Mouse (Mus musculus): ENCODE measurements around the gene Scpep1. TPM values are rescaled to one million over a fixed set of nuclear protein-coding genes. Genes with fewer than 3 reads are reported as not detected.

Scpep1 gene
- polyA plus RNA-seq, 1 experiment from 2014 or later, result 81.0 TPM

DNA sequence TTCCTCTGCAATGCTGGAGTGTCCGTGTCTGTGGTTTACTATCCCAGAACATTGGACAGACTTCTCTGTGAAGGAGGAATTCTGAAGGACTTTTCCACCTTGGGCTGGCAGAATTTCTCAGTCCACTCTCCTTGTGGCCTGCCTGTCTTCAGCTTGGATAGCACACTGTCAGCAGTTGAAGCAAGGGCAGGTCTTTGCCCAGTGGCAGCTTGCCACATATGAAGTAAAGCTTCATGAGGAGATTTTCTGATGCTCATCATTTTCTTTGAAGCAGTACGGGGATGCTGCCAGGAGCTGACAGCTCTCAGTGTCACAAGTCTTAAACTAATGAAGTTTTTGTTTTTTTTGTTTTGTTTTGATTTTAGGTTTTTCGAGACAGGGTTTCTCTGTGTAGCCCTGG, 3.6 kb upstream of the Scpep1 start:
- H3K27ac ChIP-seq (replicated peaks), result no peak overlapping the region
- 81% methylated on average over 3 of the region's 3 CpGs for WGBS
- no peaks in the 10 kb centered on the region for H3K9me3 ChIP-seq (replicated peaks)
- no peaks in the 10 kb centered on the region for H3K27me3 ChIP-seq (ENCODE audit: low read depth, poor library complexity, severe bottlenecking)
- no peak for DNase-seq (ENCODE audit: low spot score)
- H3K4me3 ChIP-seq, result no peak overlapping the region
- no peaks in the 10 kb centered on the region for H3K36me3 ChIP-seq
- peaks cover 15% of the 10 kb centered on the region for H3K4me1 ChIP-seq

DNA sequence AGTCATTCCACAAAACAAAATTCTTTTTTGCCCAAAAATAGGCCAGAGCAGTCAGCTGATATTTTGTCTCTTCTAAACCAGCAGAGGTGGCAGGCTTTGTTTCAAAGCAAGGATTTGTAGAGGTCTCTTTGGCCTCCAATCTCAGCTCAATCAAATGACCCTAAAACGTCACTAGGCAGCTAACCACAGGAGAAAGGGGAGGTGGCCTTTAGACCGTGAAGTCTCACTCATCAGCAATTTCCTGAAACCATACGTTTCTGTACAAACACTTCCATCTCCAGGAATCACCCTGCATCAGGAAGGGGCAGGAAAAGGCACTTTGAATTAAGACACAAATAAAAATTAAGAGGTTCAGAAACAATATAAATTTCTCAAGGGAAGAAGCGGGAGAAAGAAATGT, 462 bp downstream of the Scpep1 start:
- Histone ChIP-seq H3K36me3 (peaks cover 30% of the 10 kb centered on the region), H3K27ac (replicated peaks) (peak overlapping the region; percentile 85), H3K4me1 (peaks cover 23% of the 10 kb centered on the region), H3K9me3 (replicated peaks) (no peaks in the 10 kb centered on the region), H3K27me3 (ENCODE audit: low read depth, poor library complexity, severe bottlenecking) (no peaks in the 10 kb centered on the region), H3K4me3 (peak overlapping the region; percentile 58)
- 1% methylated on average over 4 of the region's 4 CpGs for WGBS
- DNase-seq (ENCODE audit: low spot score), result peak; percentile 36

DNA sequence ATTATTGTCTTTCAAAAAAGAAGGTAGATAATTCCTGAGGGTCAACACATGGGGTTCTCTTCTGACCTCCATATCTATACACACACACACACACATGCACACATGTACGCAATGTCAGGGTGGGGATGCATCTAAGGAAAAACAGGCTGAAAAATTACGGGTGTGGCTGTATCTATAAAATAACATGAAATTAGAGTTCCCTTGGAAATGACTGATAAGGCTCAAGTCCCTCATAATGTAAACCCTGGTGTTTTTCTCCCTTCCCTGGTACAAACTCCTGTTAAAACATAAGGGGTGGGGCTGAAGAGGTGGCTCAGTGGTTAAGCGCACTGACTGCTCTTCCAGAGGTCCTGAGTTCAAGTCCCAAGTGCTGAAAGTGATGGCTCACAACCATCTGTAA, 1.7 kb downstream of the Scpep1 start:
- H3K4me3 ChIP-seq, result peak overlapping the region; percentile 58; the same call in 1 of the 2 replicates
- no peak for DNase-seq (ENCODE audit: low spot score)
- no peak overlapping the region for H3K27ac ChIP-seq (replicated peaks)
- WGBS, result 96% methylated on average over 3 of the region's 3 CpGs
- no peaks in the 10 kb centered on the region for H3K9me3 ChIP-seq (replicated peaks)
- peaks cover 43% of the 10 kb centered on the region for H3K36me3 ChIP-seq
- H3K27me3 ChIP-seq (ENCODE audit: low read depth, poor library complexity, severe bottlenecking), result no peaks in the 10 kb centered on the region
- H3K4me1 ChIP-seq, result peaks cover 23% of the 10 kb centered on the region

- peaks cover 50% of the 10 kb centered on the region for H3K36me3 ChIP-seq
- no peak overlapping the region for H3K27ac ChIP-seq (replicated peaks)
- H3K4me1 ChIP-seq, result peaks cover 23% of the 10 kb centered on the region
- no peaks in the 10 kb centered on the region for H3K27me3 ChIP-seq (ENCODE audit: low read depth, poor library complexity, severe bottlenecking)
- 94% methylated on average over 5 of the region's 5 CpGs for WGBS
- no peaks in the 10 kb centered on the region for H3K9me3 ChIP-seq (replicated peaks)
- no peak for DNase-seq (ENCODE audit: low spot score)
- no peak overlapping the region for H3K4me3 ChIP-seq
Observed at GRCm38 (mm10) chr11:88952117-88952516, 3.1 kb downstream of the Scpep1 start.

- Histone ChIP-seq H3K36me3 (peaks cover 55% of the 10 kb centered on the region), H3K27me3 (ENCODE audit: low read depth, poor library complexity, severe bottlenecking) (no peaks in the 10 kb centered on the region)
- WGBS, result 94% methylated on average over 2 of the region's 2 CpGs
Observed at GRCm38 (mm10) chr11:88951576-88951975, 3.7 kb downstream of the Scpep1 start.

DNA sequence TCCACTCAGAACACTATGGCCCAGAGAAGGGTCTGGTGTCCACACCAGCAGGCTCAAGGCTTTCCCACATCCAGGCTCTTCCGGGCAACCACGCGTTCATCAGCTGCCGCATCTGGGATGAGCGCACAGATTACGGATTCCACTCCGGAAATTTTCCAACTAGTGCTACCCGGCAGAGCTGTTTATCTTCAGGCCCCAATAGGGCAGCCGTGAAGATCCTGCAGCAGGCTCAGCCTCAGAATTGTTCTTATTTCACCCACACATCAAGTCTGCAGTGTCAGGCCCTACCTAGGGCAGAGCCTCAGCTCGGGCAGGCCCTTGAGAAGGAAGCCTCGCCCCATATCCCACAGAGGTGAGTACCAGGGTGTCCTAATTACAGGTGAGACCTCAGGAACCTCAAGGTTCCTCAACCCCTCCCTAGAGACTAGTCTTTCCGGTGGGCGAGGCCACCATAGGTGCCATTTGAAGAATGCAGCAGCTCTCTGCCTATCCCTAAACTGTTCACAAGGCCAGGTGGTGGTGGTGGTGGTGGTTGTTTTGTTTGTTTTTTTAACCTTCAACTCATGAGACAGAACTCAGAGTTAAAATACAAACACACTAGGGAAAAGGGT, 4.5 kb downstream of the Scpep1 start:
- Histone ChIP-seq H3K4me1 (peaks cover 23% of the 10 kb centered on the region), H3K4me3 (no peak overlapping the region), H3K27ac (replicated peaks) (no peak overlapping the region), H3K36me3 (peaks cover 62% of the 10 kb centered on the region), H3K9me3 (replicated peaks) (no peaks in the 10 kb centered on the region), H3K27me3 (ENCODE audit: low read depth, poor library complexity, severe bottlenecking) (no peaks in the 10 kb centered on the region)
- WGBS, result 93% methylated on average over 13 of the region's 13 CpGs
- no peak for DNase-seq (ENCODE audit: low spot score)

More at GRCm38 (mm10) chr11:88951576-88951975, 3.7 kb downstream of the Scpep1 start:
- no peak overlapping the region for H3K27ac ChIP-seq (replicated peaks)
- peaks cover 23% of the 10 kb centered on the region for H3K4me1 ChIP-seq
- no peak for DNase-seq (ENCODE audit: low spot score)
- no peak overlapping the region for H3K4me3 ChIP-seq
- no peaks in the 10 kb centered on the region for H3K9me3 ChIP-seq (replicated peaks)

GRCm38 (mm10) chr11:88949802-88950639, 5.2 kb downstream of the Scpep1 start:
- DNase-seq (ENCODE audit: low spot score), result no peak
- Histone ChIP-seq H3K27ac (replicated peaks) (no peak overlapping the region), H3K9me3 (replicated peaks) (no peaks in the 10 kb centered on the region), H3K4me1 (peaks cover 18% of the 10 kb centered on the region), H3K36me3 (peaks cover 69% of the 10 kb centered on the region), H3K4me3 (no peak overlapping the region), H3K27me3 (ENCODE audit: low read depth, poor library complexity, severe bottlenecking) (no peaks in the 10 kb centered on the region)
- WGBS, result 90% methylated on average over 8 of the region's 8 CpGs

DNA sequence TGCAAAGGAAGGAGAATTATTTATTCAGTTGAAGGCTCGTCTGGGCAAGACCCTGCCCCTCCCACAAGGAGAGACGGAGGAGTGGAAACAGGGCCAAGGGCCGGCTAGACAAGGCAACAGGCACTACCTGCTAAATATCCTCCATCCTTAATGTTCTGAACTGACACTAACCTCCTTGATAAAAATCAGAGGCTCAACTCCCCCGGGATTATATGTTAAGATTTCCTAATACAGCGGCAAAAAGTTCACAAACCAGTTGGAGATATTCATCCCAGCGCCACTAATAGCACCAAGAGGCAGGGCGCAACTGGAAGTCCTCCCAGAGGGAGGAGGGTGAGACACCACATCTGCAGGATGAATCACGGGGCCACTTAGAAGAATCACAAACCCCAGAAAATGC, 6.4 kb downstream of the Scpep1 start:
- H3K36me3 ChIP-seq, result peaks cover 80% of the 10 kb centered on the region

GRCm38 (mm10) chr11:88945971-88946585, 9.2 kb downstream of the Scpep1 start:
- 0 out of 2 replicates have a peak overlapping the region, but pooled peaks have one; percentile 15 for H3K27ac ChIP-seq (replicated peaks)
- WGBS, result 74% methylated on average over 8 of the region's 8 CpGs

More for the DNA sequence above, 6.4 kb downstream of the Scpep1 start:
- Histone ChIP-seq H3K4me3 (no peak overlapping the region), H3K9me3 (replicated peaks) (no peaks in the 10 kb centered on the region), H3K4me1 (peaks cover 8% of the 10 kb centered on the region), H3K27ac (replicated peaks) (no peak overlapping the region), H3K27me3 (ENCODE audit: low read depth, poor library complexity, severe bottlenecking) (no peaks in the 10 kb centered on the region)
- no peak for DNase-seq (ENCODE audit: low spot score)
- 82% methylated on average over 8 of the region's 8 CpGs for WGBS

DNA sequence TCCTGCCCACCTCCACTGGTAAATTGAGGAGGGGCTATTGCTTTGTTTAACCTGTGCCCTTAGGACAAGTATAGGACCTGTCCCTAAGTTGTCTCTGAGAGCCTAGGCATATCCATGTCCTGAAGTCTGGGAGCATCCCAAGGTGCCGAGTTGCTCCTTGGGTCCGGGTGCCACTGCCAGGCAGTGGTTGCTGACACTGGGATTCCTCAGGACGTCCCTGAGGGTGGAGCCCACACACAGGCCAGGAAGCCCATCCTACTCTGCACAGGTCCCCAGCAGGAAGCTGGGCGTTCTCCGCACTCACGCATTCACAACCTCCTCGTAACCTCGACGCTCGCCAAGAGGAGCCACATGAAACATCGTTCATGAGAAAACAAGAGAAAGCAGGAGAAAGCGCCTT, 13.8 kb downstream of the Scpep1 start:
- 86% methylated on average over 12 of the region's 12 CpGs for WGBS
- H3K36me3 ChIP-seq, result peaks cover 91% of the 10 kb centered on the region
- H3K9me3 ChIP-seq (replicated peaks), result no peaks in the 10 kb centered on the region
- H3K27me3 ChIP-seq (ENCODE audit: low read depth, poor library complexity, severe bottlenecking), result no peaks in the 10 kb centered on the region
- H3K4me1 ChIP-seq, result no peaks in the 10 kb centered on the region
- DNase-seq (ENCODE audit: low spot score), result no peak
- H3K27ac ChIP-seq (replicated peaks), result no peak overlapping the region
- H3K4me3 ChIP-seq, result no peak overlapping the region

More at GRCm38 (mm10) chr11:88945971-88946585, 9.2 kb downstream of the Scpep1 start:
- Histone ChIP-seq H3K36me3 (peaks cover 85% of the 10 kb centered on the region), H3K9me3 (replicated peaks) (no peaks in the 10 kb centered on the region), H3K4me1 (no peaks in the 10 kb centered on the region), H3K27me3 (ENCODE audit: low read depth, poor library complexity, severe bottlenecking) (no peaks in the 10 kb centered on the region), H3K4me3 (no peak overlapping the region)
- no peak for DNase-seq (ENCODE audit: low spot score)

- H3K27me3 ChIP-seq (ENCODE audit: low read depth, poor library complexity, severe bottlenecking), result no peaks in the 10 kb centered on the region
- H3K36me3 ChIP-seq, result peaks cover 92% of the 10 kb centered on the region
- H3K4me3 ChIP-seq, result no peak overlapping the region
- no peaks in the 10 kb centered on the region for H3K4me1 ChIP-seq
- no peaks in the 10 kb centered on the region for H3K9me3 ChIP-seq (replicated peaks)
- WGBS, result 95% methylated on average over 4 of the region's 4 CpGs
- no peak for DNase-seq (ENCODE audit: low spot score)
- H3K27ac ChIP-seq (replicated peaks), result no peak overlapping the region
Observed at GRCm38 (mm10) chr11:88939634-88940033, 15.6 kb downstream of the Scpep1 start.

- Histone ChIP-seq H3K4me1 (no peaks in the 10 kb centered on the region), H3K36me3 (peaks cover 93% of the 10 kb centered on the region), H3K27me3 (ENCODE audit: low read depth, poor library complexity, severe bottlenecking) (no peaks in the 10 kb centered on the region), H3K4me3 (no peak overlapping the region), H3K27ac (replicated peaks) (no peak overlapping the region), H3K9me3 (replicated peaks) (no peaks in the 10 kb centered on the region)
- no peak for DNase-seq (ENCODE audit: low spot score)
- 96% methylated on average over 2 of the region's 2 CpGs for WGBS
Observed at GRCm38 (mm10) chr11:88938770-88939169, 16.5 kb downstream of the Scpep1 start.

GRCm38 (mm10) chr11:88937886-88938285, 17.4 kb downstream of the Scpep1 start:
- no peak overlapping the region for H3K4me3 ChIP-seq
- no peaks in the 10 kb centered on the region for H3K4me1 ChIP-seq
- 92% methylated on average over 2 of the region's 2 CpGs for WGBS
- peaks cover 93% of the 10 kb centered on the region for H3K36me3 ChIP-seq
- H3K27me3 ChIP-seq (ENCODE audit: low read depth, poor library complexity, severe bottlenecking), result no peaks in the 10 kb centered on the region
- H3K9me3 ChIP-seq (replicated peaks), result no peaks in the 10 kb centered on the region
- no peak for DNase-seq (ENCODE audit: low spot score)
- no peak overlapping the region for H3K27ac ChIP-seq (replicated peaks)

Data from midbrain, embryonic 10.5 days (tissue).